Mouse (Mus musculus) heart, adult 10 weeks (tissue): ENCODE results near the gene Gm17577. TPM values are rescaled to one million over a fixed set of nuclear protein-coding genes. Genes with fewer than 3 reads are reported as not detected.

ENCODE experiments used
- polyA plus RNA-seq: library from polyadenylated mRNA; stranded (reverse); fragments of 350-450 nt; fragmentation: Illumina TruSeq; extraction: RNeasy Lipid Tissue Mini Kit (QIAGEN cat#74804); gene quantifications from one replicate; pipeline ENCODE4 v1.2.3, GENCODE M21; 2014; ENCODE audit warnings: low read depth, low replicate concordance

Gene Gm17577
- polyA plus RNA-seq: not detected

GRCm38 (mm10) chrX:123246807-123247206, at the start of gene Gm17577:
Gene Gm17577 (minus strand): TSS chrX:123246907.

GRCm38 (mm10) chrX:123222381-123222780, 24.3 kb downstream of the Gm17577 start, which contains the start of gene Srsx:
Gene Srsx (minus strand): TSS chrX:123222481.

Other genes starting within 250 kb of the Gm17577 start
- not detected for gene Gm17521, start 217.2 kb downstream of the Gm17577 start, polyA plus RNA-seq
- gene Cldn34c1, start 143.4 kb downstream of the Gm17577 start, polyA plus RNA-seq: 2.7 TPM
- not detected for gene Srsx, start 24.4 kb downstream of the Gm17577 start, polyA plus RNA-seq